Mouse (Mus musculus) spleen, embryonic (tissue): ENCODE measurements around the gene Mysm1.

Experiments used
- CTCF ChIA-PET: fragments of 350-600 bp; sonication (Branson Sonifier 250); formaldehyde crosslinking; loops from one replicate; lab custom pipeline; 2022; lab: Charles Lee

Mysm1 gene

DNA sequence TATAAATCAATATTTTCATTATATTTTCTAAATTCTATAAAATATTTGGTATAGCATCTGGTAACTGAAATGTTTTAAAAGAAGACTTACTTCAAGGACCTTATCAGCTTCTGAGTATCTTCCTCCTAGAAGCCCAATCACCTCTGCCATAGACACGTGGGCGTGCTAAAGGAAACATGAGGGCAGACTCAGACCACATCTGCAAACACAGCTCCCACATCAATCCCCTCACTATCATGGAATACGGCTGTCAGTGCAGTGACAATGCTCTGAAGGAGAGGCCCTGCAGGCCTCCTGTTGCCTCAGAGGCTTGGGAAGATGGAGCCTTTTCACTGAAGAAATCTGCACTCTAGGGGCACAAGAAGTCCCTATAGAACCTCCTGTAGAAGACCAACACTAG is 26.1 kb downstream of the Mysm1 start:
- CTCF ChIA-PET: no interaction called here

DNA sequence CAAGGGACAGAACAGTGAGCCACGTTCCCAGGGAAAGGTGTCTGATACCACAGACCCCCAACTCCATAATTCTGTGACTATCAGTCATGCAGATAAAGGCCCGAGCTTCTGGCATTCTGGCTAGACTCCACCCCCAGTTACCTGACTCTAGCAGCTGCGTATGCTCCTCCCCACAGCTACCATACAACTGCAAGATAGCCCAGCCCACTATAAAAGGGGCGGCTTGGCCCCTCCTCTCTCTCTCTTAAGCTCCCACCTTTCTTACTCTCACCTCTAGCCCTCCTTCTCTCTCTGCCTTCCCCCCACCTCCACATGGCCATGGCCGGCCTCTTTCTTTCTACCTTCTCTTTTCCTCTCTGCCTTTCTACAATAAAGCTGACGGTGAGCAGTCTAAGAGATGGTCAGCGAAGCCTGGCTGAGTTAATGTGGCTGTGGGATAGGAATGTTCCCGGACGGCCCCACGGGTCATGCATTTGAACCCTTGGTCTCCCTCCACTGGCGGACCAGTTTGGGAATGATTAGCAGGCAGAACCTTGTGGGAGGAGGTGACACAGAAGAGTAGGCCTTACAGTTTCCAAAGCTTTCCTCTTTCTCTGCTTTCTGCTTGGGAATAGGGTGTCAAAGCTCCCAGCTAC is 37.6 kb downstream of the Mysm1 start:
- CTCF ChIA-PET: no interaction called here

DNA sequence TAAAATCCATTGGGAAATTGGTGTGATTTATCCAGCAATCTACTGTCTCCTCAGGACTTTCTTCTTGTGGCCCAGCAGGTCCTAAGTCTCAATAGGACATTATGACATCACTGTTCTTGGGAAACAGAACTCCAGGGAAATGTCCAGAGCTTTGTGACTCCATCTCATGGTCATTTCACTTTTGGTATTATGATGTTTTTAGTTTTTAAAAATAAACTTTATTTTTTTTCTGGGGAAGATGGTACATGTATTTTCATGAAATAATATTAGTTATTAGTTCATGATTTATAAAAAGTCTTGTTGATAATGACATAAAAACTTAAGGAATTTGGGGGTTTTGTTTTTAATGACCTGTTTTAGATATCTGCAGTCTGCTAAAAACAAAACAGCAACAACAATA is 50.2 kb downstream of the Mysm1 start, which contains the start of gene Eqtn:
TSS of gene Eqtn (minus strand) at position 101 of the 400 bp plus-strand sequence.
- CTCF ChIA-PET: no interaction called here

- CTCF ChIA-PET: no interaction called here
Measured at GRCm38 (mm10) chr4:94901780-94902179, 77.1 kb downstream of the Mysm1 start.

DNA sequence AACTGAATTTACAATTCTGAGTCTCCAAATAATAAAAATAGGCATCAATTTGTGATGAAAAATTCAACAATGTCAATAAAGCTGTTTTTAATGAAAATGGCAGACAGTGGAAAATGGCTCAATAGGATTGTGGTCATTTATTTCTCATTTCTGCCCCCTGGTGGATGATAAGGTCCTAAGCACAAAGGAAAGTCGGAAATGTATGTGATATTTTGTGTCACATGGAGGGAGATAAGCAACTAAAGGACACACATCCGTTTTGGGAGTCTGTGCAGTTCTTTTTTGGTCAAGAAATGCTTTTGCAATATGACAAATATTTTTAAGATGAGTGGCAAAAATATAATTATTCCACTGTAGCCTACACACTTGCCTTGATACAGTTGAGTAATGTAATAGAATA is 78.2 kb downstream of the Mysm1 start:
- CTCF ChIA-PET: no interaction called here
